Mouse (Mus musculus) CD4-positive naive resting alpha-beta T cell, adult 57 days (primary cell): ENCODE data around the gene Rps15. TPM values are rescaled to one million over a fixed set of nuclear protein-coding genes. Genes with fewer than 3 reads are reported as not detected.

Experiments used
- total RNA-seq: library from RNA; stranded (reverse); gene quantifications from one replicate; pipeline ENCODE4 v1.2.4, GENCODE M21; 2023

The Rps15 gene
- total RNA-seq: 3,730 TPM

GRCm38 (mm10) chr10:80292251-80293146 is at the start of gene Rps15:
Rps15 (plus strand) TSS chr10:80292453.

GRCm38 (mm10) chr10:80248971-80249640 is 43.1 kb upstream of the Rps15 start, which contains the start of gene Ndufs7:
Ndufs7 (plus strand) TSS chr10:80249121.

GRCm38 (mm10) chr10:80260642-80261584 is 31.3 kb upstream of the Rps15 start, which contains the start of the genes Gamt and Dazap1:
Gamt (minus strand) TSS chr10:80261012.
Dazap1 (plus strand) TSS chr10:80261486.

DNA sequence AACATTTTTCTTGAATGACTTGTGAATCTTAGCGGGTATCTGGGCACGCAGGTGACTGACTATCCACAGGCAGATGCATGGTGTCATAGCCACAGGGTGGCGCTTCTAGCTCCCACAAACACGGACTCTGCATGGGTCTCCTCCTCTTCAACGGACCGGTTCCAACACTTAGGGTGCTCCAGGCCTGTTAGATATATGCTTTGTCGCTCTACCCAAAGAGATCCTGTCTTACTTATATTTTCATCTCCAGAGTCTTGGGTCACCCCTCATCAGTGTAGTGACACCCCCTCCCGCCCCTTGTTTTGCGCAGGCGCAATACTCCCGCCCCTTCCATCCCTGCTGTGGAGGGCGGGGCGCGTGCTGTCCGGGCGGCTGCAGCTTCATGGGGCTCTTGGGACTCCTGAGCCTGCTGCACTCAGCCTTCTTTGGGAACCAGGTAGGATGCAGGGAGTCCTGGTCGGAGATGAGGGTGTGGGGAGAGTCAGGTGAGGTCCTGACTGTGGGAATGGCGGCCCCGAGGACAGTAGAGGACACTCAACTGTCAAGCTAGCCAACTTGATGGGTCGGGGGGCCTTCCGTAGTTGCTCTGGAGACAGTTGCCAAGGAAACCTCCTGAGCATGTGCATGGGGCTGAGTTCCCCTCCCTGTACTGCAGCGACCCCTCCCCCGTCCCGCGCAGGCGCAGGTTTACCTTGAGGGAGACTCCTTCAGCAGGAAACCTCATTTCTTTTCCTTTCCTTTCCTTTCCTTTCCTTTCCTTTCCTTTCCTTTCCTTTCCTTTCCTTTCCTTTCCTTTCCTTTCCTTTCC is 3.6 kb downstream of the Rps15 start, which contains the start of gene Apc2:
TSS of gene Apc2 (plus strand) at position 360 of the 808 bp plus-strand sequence.

GRCm38 (mm10) chr10:80320340-80320760 is 28.1 kb downstream of the Rps15 start, which contains the start of gene 2310011J03Rik:
2310011J03Rik (minus strand) TSS chr10:80320537.

GRCm38 (mm10) chr10:80329273-80330081 is 37.2 kb downstream of the Rps15 start, which contains the start of the genes Pcsk4 and Reep6:
Pcsk4 (minus strand) TSS chr10:80329498.
Reep6 (plus strand) TSS chr10:80329953.

Other genes with a start within 250 kb of the Rps15 start
- 154 TPM for gene Gpx4, start 245.3 kb upstream of the Rps15 start, total RNA-seq
- gene Sbno2, start 186.9 kb upstream of the Rps15 start, total RNA-seq: 103 TPM
- gene Stk11, start 176.7 kb upstream of the Rps15 start, total RNA-seq: 140 TPM
- gene Atp5d, start 153.8 kb upstream of the Rps15 start, total RNA-seq: 168 TPM
- gene Cbarp, start 151.6 kb upstream of the Rps15 start, total RNA-seq: 38.2 TPM
- 101 TPM for gene Midn, start 144.2 kb upstream of the Rps15 start, total RNA-seq
- 178 TPM for gene Cirbp, start 126.5 kb upstream of the Rps15 start, total RNA-seq
- 11.6 TPM for gene 1600002K03Rik, start 119.5 kb upstream of the Rps15 start, total RNA-seq
- gene Efna2, start 113.0 kb upstream of the Rps15 start, total RNA-seq: 0.35 TPM
- gene Mum1, start 66.0 kb upstream of the Rps15 start, total RNA-seq: 75.4 TPM
- 95.8 TPM for gene Ndufs7, start 43.3 kb upstream of the Rps15 start, total RNA-seq
- gene Gamt, start 31.4 kb upstream of the Rps15 start, total RNA-seq: not detected
- 170 TPM for gene Dazap1, start 31.0 kb upstream of the Rps15 start, total RNA-seq
- not detected for gene Apc2, start 3.5 kb downstream of the Rps15 start, total RNA-seq
- gene 2310011J03Rik, start 28.1 kb downstream of the Rps15 start, total RNA-seq: 26.2 TPM
- gene Pcsk4, start 37.0 kb downstream of the Rps15 start, total RNA-seq: 1.5 TPM
- gene Reep6, start 37.5 kb downstream of the Rps15 start, total RNA-seq: not detected
- gene Adamtsl5, start 56.0 kb downstream of the Rps15 start, total RNA-seq: not detected
- not detected for gene Plk5, start 64.0 kb downstream of the Rps15 start, total RNA-seq
- gene Mex3d, start 95.2 kb downstream of the Rps15 start, total RNA-seq: 10.8 TPM
- 108 TPM for gene Mbd3, start 107.1 kb downstream of the Rps15 start, total RNA-seq
- 54.4 TPM for gene Uqcr11, start 114.4 kb downstream of the Rps15 start, total RNA-seq
- 94.2 TPM for gene Tcf3, start 141.2 kb downstream of the Rps15 start, total RNA-seq
- gene Onecut3, start 202.4 kb downstream of the Rps15 start, total RNA-seq: not detected
- gene Atp8b3, start 246.7 kb downstream of the Rps15 start, total RNA-seq: not detected